Mouse (Mus musculus) liver, embryonic 15.5 days (tissue): Measurements from ENCODE around the gene Nectin2. TPM values are rescaled to one million over a fixed set of nuclear protein-coding genes. Genes with fewer than 3 reads are reported as not detected.

ENCODE experiments used
- ATAC-seq: fragments of 200-750 bp; cut with Nextera tagmentation; 2 replicates; pipeline ENCODE4 v1.8.0; 2017; ENCODE audit warnings: moderate number of reproducible peaks, mild to moderate bottlenecking, moderate library complexity; ENCODE audit not compliant: insufficient read depth
- H3K27ac ChIP-seq: fragments of 300-500 bp; sonication (generic); replicated peaks from 2 replicates; pipeline ENCODE4 v1.5.1; 2015; ENCODE audit warnings: mild to moderate bottlenecking, inconsistent platforms
- H3K27me3 ChIP-seq: fragments of 300-500 bp; sonication (generic); 2 replicates; pipeline ENCODE4 v1.6.1; 2015; ENCODE audit warnings: mild to moderate bottlenecking, inconsistent platforms
- H3K36me3 ChIP-seq: fragments of 300-500 bp; sonication (generic); replicated peaks from 2 replicates; pipeline ENCODE4 v1.6.1; 2015; ENCODE audit warnings: moderate library complexity, mild to moderate bottlenecking, inconsistent platforms
- H3K4me1 ChIP-seq: fragments of 300-500 bp; sonication (generic); replicated peaks from 2 replicates; pipeline ENCODE4 v1.6.1; 2015; ENCODE audit warnings: inconsistent platforms
- H3K4me2 ChIP-seq: fragments of 300-500 bp; sonication (generic); 2 replicates; pipeline ENCODE4 v1.6.1; 2015; ENCODE audit warnings: moderate library complexity, mild to moderate bottlenecking, inconsistent platforms
- H3K4me3 ChIP-seq: fragments of 300-500 bp; sonication (generic); replicated peaks from 2 replicates; pipeline ENCODE4 v1.5.1; 2015; ENCODE audit warnings: mild to moderate bottlenecking, inconsistent platforms
- H3K9ac ChIP-seq: fragments of 300-500 bp; sonication (generic); 2 replicates; pipeline ENCODE4 v1.6.1; 2015; ENCODE audit warnings: moderate library complexity, mild to moderate bottlenecking, inconsistent platforms
- H3K9me3 ChIP-seq: fragments of 300-500 bp; sonication (generic); replicated peaks from 2 replicates; pipeline ENCODE4 v1.6.1; 2016; ENCODE audit warnings: inconsistent platforms
- WGBS: fragments of 180-500 bp; shearing (Covaris S2); methylation state at CpG from one replicate; pipeline ENCODE4 v1.1.7; 2015; ENCODE audit warnings: mixed read lengths; ENCODE audit not compliant: insufficient replicate concordance; 5-methylcytosine and 5-hydroxymethylcytosine counted together
- polyA plus RNA-seq: library from polyadenylated mRNA; unstranded; fragments of >200 nt; fragmentation: Nextera tagmentation; extraction: Ambion mirVana; gene quantifications from 2 replicates; pipeline ENCODE4 v1.2.1, GENCODE M21; 2015

The Nectin2 gene
- polyA plus RNA-seq, 1 experiment from 2014 or later = 15.2 TPM

DNA sequence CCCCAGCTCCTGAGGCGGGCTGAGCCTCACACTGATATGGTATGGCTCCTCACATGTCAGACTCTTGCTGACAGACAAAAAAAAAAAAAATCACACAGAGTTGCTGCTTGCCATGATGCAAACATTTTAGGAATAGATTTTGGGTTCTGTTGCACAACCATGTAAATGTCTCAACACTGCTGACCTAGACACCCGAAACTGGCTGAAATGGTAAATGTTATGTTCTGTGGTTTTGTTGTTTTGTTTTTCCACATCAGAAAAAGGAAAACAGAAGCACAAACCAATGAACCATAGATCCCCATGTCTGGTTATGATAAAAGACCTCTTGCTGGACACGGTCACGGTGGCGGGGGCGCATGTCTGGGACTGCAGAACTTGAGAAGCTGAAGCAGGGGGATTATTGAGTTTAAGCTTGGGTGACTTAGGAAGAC lies 66.5 kb downstream of the Nectin2 start:
- no peaks in the 10 kb centered on the region for H3K36me3 ChIP-seq
- H3K4me3 ChIP-seq = no peak overlapping the region
- no peaks in the 10 kb centered on the region for H3K9me3 ChIP-seq
- H3K9ac ChIP-seq = no peak overlapping the region
- H3K27me3 ChIP-seq = no peaks in the 10 kb centered on the region
- peaks cover 46% of the 10 kb centered on the region for H3K4me1 ChIP-seq
- ATAC-seq = no peak
- 60% methylated on average over 6 of the region's 6 CpGs for WGBS
- H3K27ac ChIP-seq = peak overlapping the region; percentile 41
- H3K4me2 ChIP-seq = no peak overlapping the region

- peak overlapping the region; percentile 29; the same call in 1 of the 2 replicates for H3K27ac ChIP-seq
- H3K36me3 ChIP-seq = no peaks in the 10 kb centered on the region
- H3K9ac ChIP-seq = no peak overlapping the region
- H3K4me2 ChIP-seq = no peak overlapping the region
- H3K9me3 ChIP-seq = no peaks in the 10 kb centered on the region
- ATAC-seq = no peak
- H3K4me3 ChIP-seq = no peak overlapping the region
- peaks cover 49% of the 10 kb centered on the region for H3K4me1 ChIP-seq
- H3K27me3 ChIP-seq = no peaks in the 10 kb centered on the region
- WGBS = 65% methylated on average over 3 of the region's 3 CpGs
Observed at GRCm38 (mm10) chr7:19682979-19683378, 67.3 kb downstream of the Nectin2 start.

GRCm38 (mm10) chr7:19681202-19681694 lies 69.0 kb downstream of the Nectin2 start, which contains the start of the genes Gm44805 and Apoc4:
Gene Gm44805, minus strand, starts transcription at chr7:19681423.
Gene Apoc4, minus strand, starts transcription at chr7:19681479.
- Histone ChIP-seq H3K4me2 (peak within 1 kb of the TSS; percentile 38), H3K27me3 (no peaks in the 10 kb centered on the region), H3K4me1 (peaks cover 45% of the 10 kb centered on the region), H3K27ac (peak within 1 kb of the TSS; percentile 78), H3K9ac (0 out of 2 replicates have a peak within 1 kb of the TSS, but pooled peaks have one; percentile 25), H3K9me3 (no peaks in the 10 kb centered on the region), H3K36me3 (no peaks in the 10 kb centered on the region), H3K4me3 (peak within 1 kb of the TSS; percentile 35)
- ATAC-seq = peak; percentile 32; the same call in 1 of the 2 replicates
- WGBS = 59% methylated on average over 8 of the region's 8 CpGs

GRCm38 (mm10) chr7:19680702-19681101 lies 69.6 kb downstream of the Nectin2 start:
- H3K27ac ChIP-seq = peak overlapping the region; percentile 78
- 0 out of 2 replicates have a peak, but pooled peaks have one; percentile 7 for ATAC-seq
- no peaks in the 10 kb centered on the region for H3K36me3 ChIP-seq
- H3K9me3 ChIP-seq = no peaks in the 10 kb centered on the region
- H3K4me1 ChIP-seq = peaks cover 45% of the 10 kb centered on the region
- peak overlapping the region; percentile 35 for H3K4me3 ChIP-seq
- H3K9ac ChIP-seq = 0 out of 2 replicates have a peak overlapping the region, but pooled peaks have one; percentile 25
- no peaks in the 10 kb centered on the region for H3K27me3 ChIP-seq
- 56% methylated on average over 2 of the region's 2 CpGs for WGBS
- H3K4me2 ChIP-seq = peak overlapping the region; percentile 38; the same call in 1 of the 2 replicates

DNA sequence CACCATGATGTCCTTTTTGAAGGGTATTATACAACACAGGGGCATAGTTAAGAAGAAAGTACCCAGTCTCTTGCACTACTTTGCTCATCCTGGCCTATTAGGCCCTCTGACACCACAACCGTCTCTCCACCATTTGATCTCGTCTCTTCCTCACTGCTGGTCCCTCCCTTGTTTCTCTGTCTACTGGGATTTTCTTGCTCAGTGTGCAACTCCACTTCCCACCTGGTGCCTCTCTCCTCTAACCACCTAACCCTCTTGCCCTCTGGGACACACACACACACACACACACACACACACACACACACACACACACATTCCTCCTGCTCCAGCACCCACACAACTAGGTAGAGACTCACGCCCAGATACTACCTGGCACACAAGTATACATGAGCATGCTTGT lies 71.4 kb downstream of the Nectin2 start:
- Histone ChIP-seq H3K36me3 (no peaks in the 10 kb centered on the region), H3K9me3 (no peaks in the 10 kb centered on the region), H3K4me2 (peak overlapping the region; percentile 32), H3K27ac (no peak overlapping the region), H3K4me3 (no peak overlapping the region), H3K27me3 (no peaks in the 10 kb centered on the region), H3K9ac (no peak overlapping the region), H3K4me1 (peaks cover 32% of the 10 kb centered on the region)
- no peak for ATAC-seq
- 65% methylated on average over 3 of the region's 3 CpGs for WGBS

- WGBS = 57% methylated on average over 8 of the region's 8 CpGs
- no peaks in the 10 kb centered on the region for H3K27me3 ChIP-seq
- H3K4me1 ChIP-seq = peaks cover 26% of the 10 kb centered on the region
- H3K9ac ChIP-seq = no peak within 1 kb of the TSS; the same call in 1 of the 2 replicates
- no peaks in the 10 kb centered on the region for H3K36me3 ChIP-seq
- H3K4me2 ChIP-seq = peak within 1 kb of the TSS; percentile 32
- no peak for ATAC-seq
- no peak within 1 kb of the TSS for H3K4me3 ChIP-seq
- no peaks in the 10 kb centered on the region for H3K9me3 ChIP-seq
- H3K27ac ChIP-seq = peak within 1 kb of the TSS; percentile 58
Observed at GRCm38 (mm10) chr7:19677872-19678271, 72.4 kb downstream of the Nectin2 start, which contains the start of gene Apoc2. Gene Apoc2, minus strand, starts transcription at chr7:19677941.

GRCm38 (mm10) chr7:19676662-19677061 lies 73.6 kb downstream of the Nectin2 start:
- H3K27ac ChIP-seq = peak overlapping the region; percentile 55
- no peak overlapping the region; the same call in 1 of the 2 replicates for H3K4me3 ChIP-seq
- H3K4me1 ChIP-seq = peaks cover 18% of the 10 kb centered on the region
- H3K9ac ChIP-seq = no peak overlapping the region
- no peaks in the 10 kb centered on the region for H3K36me3 ChIP-seq
- 63% methylated on average over 1 of the region's 1 CpGs for whole genome bisulfite sequencing
- no peaks in the 10 kb centered on the region for H3K9me3 ChIP-seq
- peak; percentile 58 for ATAC-seq
- peak overlapping the region; percentile 29 for H3K4me2 ChIP-seq
- no peaks in the 10 kb centered on the region for H3K27me3 ChIP-seq

GRCm38 (mm10) chr7:19675824-19676223 lies 74.5 kb downstream of the Nectin2 start:
- Histone ChIP-seq H3K36me3 (no peaks in the 10 kb centered on the region), H3K27ac (peak overlapping the region; percentile 55), H3K27me3 (no peaks in the 10 kb centered on the region), H3K4me1 (peaks cover 11% of the 10 kb centered on the region; the same call in 1 of the 2 replicates), H3K4me3 (peak overlapping the region; percentile 25), H3K9me3 (no peaks in the 10 kb centered on the region), H3K4me2 (peak overlapping the region; percentile 29), H3K9ac (no peak overlapping the region)
- ATAC-seq = peak; percentile 17; the same call in 1 of the 2 replicates
- 54% methylated on average over 10 of the region's 10 CpGs for WGBS

GRCm38 (mm10) chr7:19673083-19673699 lies 77.1 kb downstream of the Nectin2 start:
- H3K27ac ChIP-seq = no peak overlapping the region
- H3K9ac ChIP-seq = no peak overlapping the region
- no peaks in the 10 kb centered on the region for H3K9me3 ChIP-seq
- H3K4me2 ChIP-seq = peak overlapping the region; percentile 7; the same call in 1 of the 2 replicates
- H3K4me3 ChIP-seq = no peak overlapping the region
- WGBS = 49% methylated on average over 14 of the region's 14 CpGs
- peaks cover 22% of the 10 kb centered on the region for H3K4me1 ChIP-seq
- H3K36me3 ChIP-seq = no peaks in the 10 kb centered on the region
- H3K27me3 ChIP-seq = no peaks in the 10 kb centered on the region
- no peak for ATAC-seq

- Histone ChIP-seq H3K4me3 (no peak overlapping the region), H3K27me3 (no peaks in the 10 kb centered on the region), H3K9ac (no peak overlapping the region), H3K4me2 (no peak overlapping the region), H3K9me3 (no peaks in the 10 kb centered on the region), H3K27ac (no peak overlapping the region), H3K4me1 (peaks cover 18% of the 10 kb centered on the region), H3K36me3 (no peaks in the 10 kb centered on the region)
- 66% methylated on average over 10 of the region's 10 CpGs for WGBS
- no peak for ATAC-seq
Observed at GRCm38 (mm10) chr7:19671511-19671910, 78.8 kb downstream of the Nectin2 start.

DNA sequence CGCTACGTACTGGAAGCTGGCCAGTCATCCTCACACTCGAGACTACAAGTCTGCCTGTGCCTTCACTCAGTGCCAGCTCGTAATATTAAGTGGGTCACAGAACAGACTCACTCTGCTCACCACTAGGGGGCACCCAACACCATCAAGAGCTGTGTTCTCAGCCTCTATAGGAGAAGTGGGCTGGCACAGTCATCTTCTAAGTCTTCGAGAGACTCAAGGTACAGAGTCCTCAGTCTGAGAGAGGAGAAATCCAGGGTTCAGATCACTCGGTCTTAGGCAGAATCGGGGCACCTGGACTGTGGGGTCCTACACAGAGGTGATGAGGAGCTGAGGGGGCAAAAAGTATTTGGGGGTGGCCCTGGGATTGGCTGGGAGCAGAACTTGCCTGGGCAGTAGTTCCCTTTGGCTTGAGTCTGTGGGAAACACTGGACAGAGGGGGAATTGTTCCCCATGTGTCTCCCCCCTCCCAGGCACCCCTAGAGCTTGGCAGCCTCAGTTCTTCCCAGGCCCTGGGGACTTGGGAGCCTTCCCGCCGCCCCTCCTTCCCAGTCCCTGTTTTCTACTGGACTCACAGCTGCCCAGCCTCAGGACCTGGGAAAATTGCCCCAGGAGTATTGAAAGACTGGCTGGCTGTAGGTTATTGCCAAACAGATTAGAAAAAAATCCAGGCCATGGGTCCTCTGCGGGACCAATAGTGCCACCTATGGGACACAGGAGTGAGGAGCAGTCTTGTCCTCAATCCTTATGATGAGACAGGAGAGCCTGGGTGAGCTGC lies 81.1 kb downstream of the Nectin2 start:
- H3K9ac ChIP-seq = peak overlapping the region; percentile 4; the same call in 1 of the 2 replicates
- 7% methylated on average over 10 of the region's 10 CpGs for WGBS
- ATAC-seq = peak; percentile 33

More for the DNA sequence above, 81.1 kb downstream of the Nectin2 start:
- peak overlapping the region; percentile 81 for H3K27ac ChIP-seq
- H3K9me3 ChIP-seq = no peaks in the 10 kb centered on the region
- H3K4me1 ChIP-seq = peaks cover 28% of the 10 kb centered on the region
- no peaks in the 10 kb centered on the region for H3K36me3 ChIP-seq
- peak overlapping the region; percentile 46 for H3K4me2 ChIP-seq
- H3K4me3 ChIP-seq = 0 out of 2 replicates have a peak overlapping the region, but pooled peaks have one; percentile 7
- H3K27me3 ChIP-seq = no peaks in the 10 kb centered on the region
